Mouse (Mus musculus) erythroid progenitor cell, adult 5-6 weeks (primary cell): ENCODE data around the gene Lum. TPM values are rescaled to one million over a fixed set of nuclear protein-coding genes. Genes with fewer than 3 reads are reported as not detected.

ENCODE experiments used
- total RNA-seq, 2 experiments: library from RNA; stranded (forward) in 1 of 2; stranded (reverse) in 1 of 2; fragments of 150-400 nt in 1 of 2; fragments of 186-747, 209-891 nt in 1 of 2; gene quantifications; 2 replicates each; pipeline versions ENCODE4 v1.2.3 to v1.2.4; 2015 to 2017; ENCODE audit warnings: low replicate concordance in 2 of 2

The Lum gene
- total RNA-seq, 2 experiments from 2014 or later = 0.98 TPM; not detected in 1

Other genes with a start within 250 kb of the Lum start
- 1.4 and 5.9 TPM in 2 replicates for gene Dcn, start 85.5 kb upstream of the Lum start, total RNA-seq (2015; ENCODE audit: low replicate concordance)
- 0.39 TPM in 1 of 2 replicates, not detected in the other for gene Dcn, start 85.5 kb upstream of the Lum start, total RNA-seq (2017; ENCODE audit: low replicate concordance)
- not detected in 2 replicates for gene Kera, start 41.8 kb downstream of the Lum start, total RNA-seq (2015; ENCODE audit: low replicate concordance)
- gene Kera, start 41.8 kb downstream of the Lum start, total RNA-seq (2017; ENCODE audit: low replicate concordance) = not detected in 2 replicates
- not detected in 2 replicates for gene Epyc, start 78.9 kb downstream of the Lum start, total RNA-seq (2015; ENCODE audit: low replicate concordance)
- gene Epyc, start 78.9 kb downstream of the Lum start, total RNA-seq (2017; ENCODE audit: low replicate concordance) = not detected in 2 replicates
- not detected in 2 replicates for gene Ccer1, start 127.9 kb downstream of the Lum start, total RNA-seq (2015; ENCODE audit: low replicate concordance)
- gene Ccer1, start 127.9 kb downstream of the Lum start, total RNA-seq (2017; ENCODE audit: low replicate concordance) = not detected in 2 replicates
- gene C030005K15Rik, start 161.6 kb downstream of the Lum start, total RNA-seq (2015; ENCODE audit: low replicate concordance) = not detected in 2 replicates
- gene C030005K15Rik, start 161.6 kb downstream of the Lum start, total RNA-seq (2017; ENCODE audit: low replicate concordance) = 0.39 TPM in 1 of 2 replicates, not detected in the other